Mouse (Mus musculus) heart, embryonic 10.5 days (tissue): ENCODE data around the gene Immp2l. TPM values are rescaled to one million over a fixed set of nuclear protein-coding genes. Genes with fewer than 3 reads are reported as not detected.
A peak's percentile ranks its signal among the peaks of the same experiment; 100 is the strongest.
"Not testable (repeated sequence)": the region's sequence is repeated elsewhere in the genome, so short reads cannot be mapped to it uniquely, and the experiment has no call there.

Source experiments
- DNase-seq: peaks from one replicate; pipeline ENCODE4 v3.0.0-alpha.2; 2017; ENCODE audit warnings: low spot score
- H3K27ac ChIP-seq: fragments of 300-500 bp; sonication (generic); 2 replicates; pipeline ENCODE4 v1.5.1; 2016; ENCODE audit warnings: mild to moderate bottlenecking
- H3K27me3 ChIP-seq: fragments of 300-500 bp; sonication (generic); 2 replicates; pipeline ENCODE4 v1.6.1; 2016; ENCODE audit warnings: mild to moderate bottlenecking; ENCODE audit not compliant: poor library complexity, insufficient read depth, severe bottlenecking
- H3K36me3 ChIP-seq: fragments of 300-500 bp; sonication (generic); 2 replicates; pipeline ENCODE4 v1.6.1; 2016; ENCODE audit warnings: mild to moderate bottlenecking, moderate library complexity
- H3K4me1 ChIP-seq: fragments of 300-500 bp; sonication (generic); 2 replicates; pipeline ENCODE4 v1.6.1; 2016; ENCODE audit warnings: mild to moderate bottlenecking
- H3K4me3 ChIP-seq: fragments of 300-500 bp; sonication (generic); 2 replicates; pipeline ENCODE4 v1.5.1; 2016; ENCODE audit warnings: mild to moderate bottlenecking, moderate library complexity
- H3K9me3 ChIP-seq: fragments of 300-500 bp; sonication (generic); 2 replicates; pipeline ENCODE4 v1.6.1; 2016; ENCODE audit warnings: mild to moderate bottlenecking, moderate library complexity
- whole genome bisulfite sequencing: fragments of 180-500 bp; shearing (Covaris S2); methylation state at CpG from one replicate; pipeline ENCODE4 v1.1.7; 2016; 5-methylcytosine and 5-hydroxymethylcytosine counted together
- polyA plus RNA-seq: library from polyadenylated mRNA; unstranded; fragments of >200 nt; fragmentation: Nextera tagmentation; extraction: Ambion mirVana; gene quantifications from 2 replicates; pipeline ENCODE4 v1.2.1, GENCODE M21; 2016

Gene Immp2l
- polyA plus RNA-seq, 1 experiment from 2014 or later, result 11.7 TPM

- no peaks in the 10 kb centered on the region for H3K9me3 ChIP-seq
- 85% methylated on average over 7 of the region's 7 CpGs for WGBS
- H3K4me1 ChIP-seq, result no peaks in the 10 kb centered on the region
- DNase-seq, result no peak
- H3K36me3 ChIP-seq, result no peaks in the 10 kb centered on the region
- H3K27me3 ChIP-seq, result no peaks in the 10 kb centered on the region
- H3K4me3 ChIP-seq, result no peak overlapping the region
- H3K27ac ChIP-seq, result no peak overlapping the region
These were observed 828.1 kb downstream of the Immp2l start for GRCm38 (mm10) chr12:41851896-41852470.

- DNase-seq, H3K4me1 ChIP-seq: not testable (repeated sequence)
- 41% methylated on average over 5 of the region's 5 CpGs for WGBS
These were observed 835.8 kb downstream of the Immp2l start for GRCm38 (mm10) chr12:41859652-41860051.

GRCm38 (mm10) chr12:41868317-41868716, 844.4 kb downstream of the Immp2l start:
- DNase-seq, result peak; percentile 72
- WGBS, result 89% methylated on average over 2 of the region's 2 CpGs
- no peaks in the 10 kb centered on the region for H3K36me3 ChIP-seq

More at GRCm38 (mm10) chr12:41859652-41860051, 835.8 kb downstream of the Immp2l start:
- not testable (repeated sequence) for H3K27me3 ChIP-seq, H3K27ac ChIP-seq, H3K4me3 ChIP-seq, H3K36me3 ChIP-seq, H3K9me3 ChIP-seq

GRCm38 (mm10) chr12:41874015-41874414, 850.1 kb downstream of the Immp2l start:
- no peak for DNase-seq
- Histone ChIP-seq H3K27ac (no peak overlapping the region), H3K9me3 (no peaks in the 10 kb centered on the region), H3K4me1 (no peaks in the 10 kb centered on the region), H3K27me3 (no peaks in the 10 kb centered on the region), H3K4me3 (no peak overlapping the region), H3K36me3 (no peaks in the 10 kb centered on the region)
- 73% methylated on average over 2 of the region's 2 CpGs for WGBS

More at GRCm38 (mm10) chr12:41868317-41868716, 844.4 kb downstream of the Immp2l start:
- no peaks in the 10 kb centered on the region for H3K27me3 ChIP-seq
- no peaks in the 10 kb centered on the region for H3K4me1 ChIP-seq
- H3K9me3 ChIP-seq, result no peaks in the 10 kb centered on the region
- no peak overlapping the region for H3K27ac ChIP-seq
- no peak overlapping the region for H3K4me3 ChIP-seq

- 61% methylated on average over 5 of the region's 5 CpGs for WGBS
- Histone ChIP-seq H3K4me1 (no peaks in the 10 kb centered on the region), H3K9me3 (no peaks in the 10 kb centered on the region), H3K4me3 (no peak overlapping the region), H3K36me3 (no peaks in the 10 kb centered on the region), H3K27me3 (no peaks in the 10 kb centered on the region), H3K27ac (no peak overlapping the region)
- no peak for DNase-seq
These were observed 853.5 kb downstream of the Immp2l start for GRCm38 (mm10) chr12:41877292-41877959.

- WGBS, result 77% methylated on average over 3 of the region's 3 CpGs
- Histone ChIP-seq H3K4me1 (no peaks in the 10 kb centered on the region), H3K27me3 (no peaks in the 10 kb centered on the region), H3K4me3 (no peak overlapping the region), H3K27ac (no peak overlapping the region), H3K36me3 (no peaks in the 10 kb centered on the region), H3K9me3 (no peaks in the 10 kb centered on the region)
- no peak for DNase-seq
These were observed 854.6 kb downstream of the Immp2l start for GRCm38 (mm10) chr12:41878493-41878892.

GRCm38 (mm10) chr12:41878972-41879371, 855.1 kb downstream of the Immp2l start:
- no peak overlapping the region for H3K27ac ChIP-seq
- no peaks in the 10 kb centered on the region for H3K9me3 ChIP-seq
- DNase-seq, result no peak
- no peaks in the 10 kb centered on the region for H3K4me1 ChIP-seq
- 89% methylated on average over 1 of the region's 1 CpGs for WGBS
- H3K36me3 ChIP-seq, result no peaks in the 10 kb centered on the region
- H3K4me3 ChIP-seq, result no peak overlapping the region
- no peaks in the 10 kb centered on the region for H3K27me3 ChIP-seq

- H3K27ac ChIP-seq, result no peak overlapping the region
- 84% methylated on average over 1 of the region's 1 CpGs for WGBS
- H3K4me1 ChIP-seq, result no peaks in the 10 kb centered on the region
- H3K36me3 ChIP-seq, result no peaks in the 10 kb centered on the region
- H3K9me3 ChIP-seq, result no peaks in the 10 kb centered on the region
- no peaks in the 10 kb centered on the region for H3K27me3 ChIP-seq
- no peak overlapping the region for H3K4me3 ChIP-seq
- DNase-seq, result no peak
These were observed 855.5 kb downstream of the Immp2l start for GRCm38 (mm10) chr12:41879412-41879811.

GRCm38 (mm10) chr12:41880833-41881232, 856.9 kb downstream of the Immp2l start:
- H3K27me3 ChIP-seq, result no peaks in the 10 kb centered on the region
- no peak overlapping the region for H3K27ac ChIP-seq
- WGBS, result 60% methylated on average over 3 of the region's 3 CpGs
- no peaks in the 10 kb centered on the region for H3K9me3 ChIP-seq
- no peaks in the 10 kb centered on the region for H3K36me3 ChIP-seq
- no peak for DNase-seq
- no peak overlapping the region for H3K4me3 ChIP-seq
- no peaks in the 10 kb centered on the region for H3K4me1 ChIP-seq

- Histone ChIP-seq H3K4me1 (no peaks in the 10 kb centered on the region), H3K36me3 (no peaks in the 10 kb centered on the region), H3K27ac (no peak overlapping the region), H3K27me3 (no peaks in the 10 kb centered on the region), H3K4me3 (no peak overlapping the region), H3K9me3 (no peaks in the 10 kb centered on the region)
- WGBS, result 72% methylated on average over 1 of the region's 1 CpGs
- no peak for DNase-seq
These were observed 884.1 kb downstream of the Immp2l start for GRCm38 (mm10) chr12:41908011-41908410.

GRCm38 (mm10) chr12:41911626-41912025, 887.7 kb downstream of the Immp2l start:
- 78% methylated on average over 3 of the region's 3 CpGs for WGBS
- H3K4me3 ChIP-seq, result no peak overlapping the region
- H3K4me1 ChIP-seq, result no peaks in the 10 kb centered on the region
- no peaks in the 10 kb centered on the region for H3K27me3 ChIP-seq
- no peak for DNase-seq
- H3K36me3 ChIP-seq, result no peaks in the 10 kb centered on the region
- no peak overlapping the region for H3K27ac ChIP-seq
- H3K9me3 ChIP-seq, result no peaks in the 10 kb centered on the region

GRCm38 (mm10) chr12:41937751-41938150, 913.9 kb downstream of the Immp2l start:
- Histone ChIP-seq H3K9me3 (no peaks in the 10 kb centered on the region), H3K27me3 (no peaks in the 10 kb centered on the region), H3K36me3 (no peaks in the 10 kb centered on the region), H3K4me3 (no peak overlapping the region), H3K4me1 (no peaks in the 10 kb centered on the region), H3K27ac (no peak overlapping the region)
- DNase-seq, result no peak
- WGBS, result 76% methylated on average over 2 of the region's 2 CpGs

- Histone ChIP-seq H3K36me3 (no peaks in the 10 kb centered on the region), H3K4me3 (no peak overlapping the region), H3K27ac (no peak overlapping the region), H3K27me3 (no peaks in the 10 kb centered on the region), H3K4me1 (no peaks in the 10 kb centered on the region), H3K9me3 (no peaks in the 10 kb centered on the region)
- no peak for DNase-seq
- WGBS, result 83% methylated on average over 5 of the region's 5 CpGs
These were observed 918.0 kb downstream of the Immp2l start for GRCm38 (mm10) chr12:41941853-41942252.
